Mouse (Mus musculus) gastrocnemius, postnatal 25 days (tissue): Measurements from ENCODE around the gene Pabpc1l. TPM values are rescaled to one million over a fixed set of nuclear protein-coding genes. Genes with fewer than 3 reads are reported as not detected.

Experiments used
- DNase-seq: peaks from one replicate; pipeline ENCODE4 v3.0.0; 2022
- total RNA-seq, 2 experiments: library from RNA; stranded (reverse); gene quantifications; 1 replicate in 1 of 2; 2 replicates in 1 of 2; pipeline ENCODE4 v1.2.3; 2021

Pabpc1l gene
- total RNA-seq, 2 experiments from 2014 or later, result 1.5 TPM; not detected in 1

DNA sequence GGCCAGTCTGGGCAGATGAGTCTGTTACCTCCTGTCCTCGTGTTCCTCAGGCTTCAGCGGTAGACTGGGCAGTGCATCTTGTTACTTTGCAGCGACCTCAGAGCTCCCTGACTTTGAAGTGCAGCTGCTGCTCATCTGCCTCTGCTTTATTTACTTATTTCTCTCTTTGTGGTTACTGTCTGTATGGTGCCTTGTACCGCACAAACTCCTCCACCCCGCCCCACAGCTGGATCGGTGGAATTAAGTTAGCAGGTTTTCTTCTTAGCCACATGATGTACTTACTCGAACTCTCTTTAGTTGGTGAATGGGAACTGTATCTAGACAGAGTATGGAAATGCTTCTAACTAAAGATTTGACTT lies 59.1 kb downstream of the Pabpc1l start:
- DNase-seq, result peak; percentile 17

GRCm38 (mm10) chr2:164087416-164088017 lies 62.3 kb downstream of the Pabpc1l start:
- DNase-seq, result no peak

DNA sequence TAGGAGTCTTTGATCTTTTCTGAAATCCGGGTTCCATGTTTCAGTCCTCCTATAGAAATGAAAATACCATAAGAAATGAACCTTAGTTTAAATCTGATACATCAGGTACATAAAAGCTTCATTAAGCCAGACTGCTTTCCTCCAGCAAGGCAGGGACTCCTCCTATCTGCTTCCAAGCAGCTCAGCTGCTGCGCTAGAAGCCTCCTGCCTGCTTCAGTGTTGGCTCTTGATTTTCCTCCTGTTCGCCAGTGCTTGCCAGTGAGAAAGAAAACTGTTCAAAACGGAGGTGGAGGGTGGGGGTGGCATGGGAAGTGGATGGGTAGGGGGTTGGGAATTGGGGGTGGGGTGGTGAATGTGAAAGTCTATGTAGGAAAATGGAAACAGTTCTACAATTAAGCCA lies 64.3 kb downstream of the Pabpc1l start:
- no peak for DNase-seq

DNA sequence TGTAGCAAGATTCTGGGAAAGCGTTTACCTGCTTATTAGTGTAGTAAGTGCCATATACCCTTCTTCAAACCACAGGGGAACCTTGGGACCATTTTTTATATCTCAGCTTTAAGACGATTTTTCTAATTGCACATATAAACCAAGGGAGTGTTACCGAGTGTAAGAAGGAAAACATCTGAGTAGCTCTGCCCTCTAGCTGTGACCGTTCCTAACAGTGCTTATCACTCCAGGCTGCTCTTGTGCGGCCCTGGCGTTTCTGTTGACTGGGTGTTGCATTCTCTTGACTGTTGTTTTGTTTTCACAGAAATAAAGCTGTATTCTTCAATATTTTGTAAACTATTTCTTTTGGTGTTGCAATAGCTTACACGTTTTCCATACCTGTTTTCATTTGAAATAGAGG lies 68.9 kb downstream of the Pabpc1l start:
- no peak for DNase-seq

GRCm38 (mm10) chr2:164098603-164099250 lies 73.5 kb downstream of the Pabpc1l start:
- peak; percentile 34 for DNase-seq

Other genes starting within 250 kb of the Pabpc1l start
- gene Ccn5, start 204.6 kb upstream of the Pabpc1l start, total RNA-seq, result 1 to 10 TPM in 1 of 2 experiments, under 1 TPM in 1; 0.20 to 1.3 TPM
- not detected for gene Kcnk15, start 171.8 kb upstream of the Pabpc1l start, total RNA-seq
- gene Rims4, start 106.8 kb upstream of the Pabpc1l start, total RNA-seq, result 1 to 10 TPM in 1 of 2 experiments, under 1 TPM in 1; 0.86 to 2.0 TPM
- gene Ywhab, start 30.5 kb upstream of the Pabpc1l start, total RNA-seq, result 10 to 100 TPM; 39.6 to 54.5 TPM
- gene Stk4, start 44.9 kb downstream of the Pabpc1l start, total RNA-seq, result 1 to 10 TPM; 7.7 to 8.8 TPM
- gene Tomm34, start 45.7 kb downstream of the Pabpc1l start, total RNA-seq, result 10 to 100 TPM; 10.6 to 13.5 TPM
- 1 to 10 TPM in 1 of 2 experiments, under 1 TPM in 1; 0.90 to 1.4 TPM for gene Kcns1, start 145.7 kb downstream of the Pabpc1l start, total RNA-seq
- gene Wfdc5, start 157.3 kb downstream of the Pabpc1l start, total RNA-seq, result not detected
- not detected for gene Wfdc12, start 165.2 kb downstream of the Pabpc1l start, total RNA-seq
- not detected for gene Wfdc15a, start 174.7 kb downstream of the Pabpc1l start, total RNA-seq
- not detected for gene Wfdc15b, start 196.2 kb downstream of the Pabpc1l start, total RNA-seq
- not detected for gene Svs2, start 213.0 kb downstream of the Pabpc1l start, total RNA-seq
- gene Svs3b, start 231.2 kb downstream of the Pabpc1l start, total RNA-seq, result not detected